Comparison of ENCODE assay signal across 14 mouse cellular contexts in genomic region chr1:71614545-71615246, GRCm38 (mm10). TPM values are rescaled to one million over a fixed set of nuclear protein-coding genes. Genes with fewer than 3 reads are reported as not detected.
DNase-seq lines count a peak whose midpoint lies in the region; ATAC-seq lines count a peak whose summit lies in the region.
"Had no signal": no experiment of that assay in that cellular context is flagged by ENCODE, and none has a peak within 500 bp of the region (broad histone marks: within the 10 kb centered on the region; RNA-seq: fewer than 3 reads in every experiment).

No protein-coding gene starts in this region.

- ATAC-seq in neural tube, embryonic 11.5 days (ENCODE audit: insufficient read depth, low FRiP score, low TSS enrichment), result peak; percentile 86
- peak; percentile 94 for ATAC-seq in midbrain, embryonic 11.5 days (ENCODE audit: low FRiP score)
- ATAC-seq: Patski had no signal

- no peak overlapping the region for H3K4me3 ChIP-seq in neural tube, embryonic 11.5 days (ENCODE audit: low read depth, low read length)
- no peak overlapping the region for H3K4me3 ChIP-seq in hindbrain, embryonic 10.5 days
- no peak overlapping the region for H3K4me3 ChIP-seq in midbrain, embryonic 11.5 days (ENCODE audit: low read depth, low read length)
- H3K4me3 ChIP-seq: erythroblast, embryonic 14.5 days had no signal

- H3K9ac ChIP-seq in neural tube, embryonic 11.5 days (ENCODE audit: low read length), result no peak overlapping the region
- H3K9ac ChIP-seq in midbrain, embryonic 11.5 days (ENCODE audit: low read length), result no peak overlapping the region

- peak; percentile 59 for DNase-seq in neural tube, embryonic 11.5 days (ENCODE audit: low spot score)
- no peak for DNase-seq in neural tube, embryonic 10.5 days (ENCODE audit: extremely low spot score, low spot score)
- DNase-seq in hindbrain, embryonic 10.5 days (ENCODE audit: low spot score), result peak; percentile 72
- peak; percentile 90 for DNase-seq in midbrain, embryonic 11.5 days (ENCODE audit: low spot score, missing footprints)
- DNase-seq in frontal cortex, postnatal 10 days (ENCODE audit: low spot score in 2 of 2), result no peak
- DNase-seq in ovary, postnatal 14 days (ENCODE audit: low spot score), result no peak
- no peak for DNase-seq in cerebellum, adult 9-11 months
- no peak for DNase-seq in left cerebral cortex, adult 8-10 months (ENCODE audit: low spot score in 2 of 2)
- DNase-seq: adrenal gland, postnatal 10 days; cerebellum, adult 8-10 months; kidney, postnatal 14 days; lung, postnatal 14 days had no signal

- no peaks in the 10 kb centered on the region for H3K27me3 ChIP-seq in neural tube, embryonic 11.5 days (ENCODE audit: control insufficient read depth, insufficient read depth, low read length)
- peaks cover 62% of the 10 kb centered on the region for H3K27me3 ChIP-seq in hindbrain, embryonic 10.5 days (ENCODE audit: insufficient read depth, poor library complexity, severe bottlenecking)
- peaks cover 28% of the 10 kb centered on the region for H3K27me3 ChIP-seq in midbrain, embryonic 11.5 days (ENCODE audit: control insufficient read depth, insufficient read depth, low read length)
- H3K27me3 ChIP-seq: Patski had no signal

- H3K4me1 ChIP-seq in neural tube, embryonic 11.5 days (ENCODE audit: control insufficient read depth, insufficient read depth, low read length), result peaks cover 8% of the 10 kb centered on the region; the same call in 1 of the 2 replicates
- peaks cover 19% of the 10 kb centered on the region for H3K4me1 ChIP-seq in hindbrain, embryonic 10.5 days (replicated peaks)
- no peaks in the 10 kb centered on the region; the same call in 1 of the 2 replicates for H3K4me1 ChIP-seq in midbrain, embryonic 11.5 days (ENCODE audit: control insufficient read depth, insufficient read depth, low read length)

- peaks cover 20% of the 10 kb centered on the region for H3K36me3 ChIP-seq in neural tube, embryonic 11.5 days (ENCODE audit: control insufficient read depth, insufficient read depth, low read length)
- H3K36me3 ChIP-seq in hindbrain, embryonic 10.5 days, result peaks cover 93% of the 10 kb centered on the region
- peaks cover 17% of the 10 kb centered on the region for H3K36me3 ChIP-seq in midbrain, embryonic 11.5 days (ENCODE audit: control insufficient read depth, insufficient read depth, low read length)

- H3K4me2 ChIP-seq in neural tube, embryonic 11.5 days (ENCODE audit: low read depth), result no peak overlapping the region
- no peak overlapping the region for H3K4me2 ChIP-seq in midbrain, embryonic 11.5 days

- H3K27ac ChIP-seq in neural tube, embryonic 11.5 days (ENCODE audit: low read depth, low read length), result no peak overlapping the region
- H3K27ac ChIP-seq in hindbrain, embryonic 10.5 days, result peak overlapping the region; percentile 45; the same call in 1 of the 2 replicates
- H3K27ac ChIP-seq in midbrain, embryonic 11.5 days (ENCODE audit: low read depth, low read length), result no peak overlapping the region

- no peaks in the 10 kb centered on the region for H3K9me3 ChIP-seq in neural tube, embryonic 11.5 days (ENCODE audit: control insufficient read depth, low read length)
- no peaks in the 10 kb centered on the region for H3K9me3 ChIP-seq in hindbrain, embryonic 10.5 days
- H3K9me3 ChIP-seq in midbrain, embryonic 11.5 days (ENCODE audit: control insufficient read depth, low read length), result no peaks in the 10 kb centered on the region

- WGBS in neural tube, embryonic 11.5 days, result 53% methylated on average over 8 of the region's 8 CpGs
- WGBS in hindbrain, embryonic 10.5 days, result 36% methylated on average over 8 of the region's 8 CpGs
- 25% methylated on average over 8 of the region's 8 CpGs for WGBS in midbrain, embryonic 11.5 days

RNA-seq across cellular contexts. Expression of gene Fn1, which starts 38.3 kb away (rescaled TPM):
- polyA plus RNA-seq in neural tube, embryonic 11.5 days (2014; fragmentation: Nextera tagmentation; extraction: Ambion mirVana), result 88.1 and 92.1 TPM in 2 replicates
- polyA plus RNA-seq in hindbrain, embryonic 10.5 days (2016; fragmentation: Nextera tagmentation; extraction: Ambion mirVana), result 90.4 and 99.2 TPM in 2 replicates
- 62.0 and 64.7 TPM in 2 replicates for polyA plus RNA-seq in midbrain, embryonic 11.5 days (2014; fragmentation: Nextera tagmentation; extraction: Ambion mirVana)
- total RNA-seq in left cerebral cortex, adult 8-10 months (2022), result 10 to 100 TPM; 40.4 to 47.7 (median 47.3) TPM

RNA-seq across cellular contexts. Expression of gene Atic, which starts 57.7 kb away (rescaled TPM):
- 38.9 and 40.2 TPM in 2 replicates for polyA plus RNA-seq in neural tube, embryonic 11.5 days (2014; fragmentation: Nextera tagmentation; extraction: Ambion mirVana)
- 46.0 and 63.4 TPM in 2 replicates for polyA plus RNA-seq in hindbrain, embryonic 10.5 days (2016; fragmentation: Nextera tagmentation; extraction: Ambion mirVana)
- 38.8 and 42.9 TPM in 2 replicates for polyA plus RNA-seq in midbrain, embryonic 11.5 days (2014; fragmentation: Nextera tagmentation; extraction: Ambion mirVana)
- 10 to 100 TPM; 32.5 to 35.4 (median 33.4) TPM for total RNA-seq in left cerebral cortex, adult 8-10 months (2022)

Comparison
In these comparisons a context has a peak if more than half of its experiments do, and no peak if none do; other contexts are left out.
1. DNase-seq: peak in neural tube, embryonic 11.5 days (single experiment), hindbrain, embryonic 10.5 days (single experiment) and midbrain, embryonic 11.5 days (single experiment); none in neural tube, embryonic 10.5 days (single experiment), frontal cortex, postnatal 10 days (0 of 2), ovary, postnatal 14 days (single experiment), cerebellum, adult 9-11 months (single experiment) and left cerebral cortex, adult 8-10 months (0 of 2).